Mouse (Mus musculus) fibroblast of lung, adult 2 months (primary cell): ENCODE measurements around the gene Dnajb7.
"Not testable (repeated sequence)": the region's sequence is repeated elsewhere in the genome, so short reads cannot be mapped to it uniquely, and the experiment has no call there.

Experiments used
- DNase-seq: peaks from one replicate; pipeline ENCODE4 v3.0.0-alpha.2; 2011; ENCODE audit warnings: low read depth

Dnajb7 gene

GRCm38 (mm10) chr15:81408199-81408598 lies at the start of gene Dnajb7:
Gene Dnajb7, minus strand, starts transcription at chr15:81408299.
- no peak for DNase-seq

- DNase-seq: peak; percentile 61
These were observed 40.4 kb upstream of the Dnajb7 start for GRCm38 (mm10) chr15:81448463-81448862.

GRCm38 (mm10) chr15:81439236-81439635 lies 31.1 kb upstream of the Dnajb7 start:
- DNase-seq: no peak

- no peak for DNase-seq
These were observed 30.2 kb upstream of the Dnajb7 start for GRCm38 (mm10) chr15:81438345-81438744.

GRCm38 (mm10) chr15:81431195-81431594 lies 23.1 kb upstream of the Dnajb7 start:
- DNase-seq: no peak

GRCm38 (mm10) chr15:81427947-81428346 lies 19.8 kb upstream of the Dnajb7 start:
- DNase-seq: no peak

GRCm38 (mm10) chr15:81425311-81425710 lies 17.2 kb upstream of the Dnajb7 start:
- no peak for DNase-seq

- DNase-seq: no peak
These were observed 14.1 kb upstream of the Dnajb7 start for GRCm38 (mm10) chr15:81422156-81422681.

GRCm38 (mm10) chr15:81421454-81421853 lies 13.4 kb upstream of the Dnajb7 start:
- no peak for DNase-seq

- DNase-seq: no peak
These were observed 10.0 kb upstream of the Dnajb7 start for GRCm38 (mm10) chr15:81418065-81418464.

- DNase-seq: not testable (repeated sequence)
These were observed 8.7 kb upstream of the Dnajb7 start for GRCm38 (mm10) chr15:81416763-81417310.

GRCm38 (mm10) chr15:81405008-81405407 lies 3.1 kb downstream of the Dnajb7 start:
- no peak for DNase-seq

GRCm38 (mm10) chr15:81399638-81400315 lies 8.3 kb downstream of the Dnajb7 start, which contains the start of the genes St13 and Xpnpep3:
Gene St13, minus strand, starts transcription at chr15:81400077.
Gene Xpnpep3, plus strand, starts transcription at chr15:81400138.
- peak; percentile 95 for DNase-seq

GRCm38 (mm10) chr15:81399297-81399637 lies 8.8 kb downstream of the Dnajb7 start:
- DNase-seq: no peak

GRCm38 (mm10) chr15:81398189-81398588 lies 9.9 kb downstream of the Dnajb7 start:
- DNase-seq: no peak

- DNase-seq: no peak
These were observed 13.7 kb downstream of the Dnajb7 start for GRCm38 (mm10) chr15:81394211-81394915.

GRCm38 (mm10) chr15:81392997-81393396 lies 15.1 kb downstream of the Dnajb7 start:
- DNase-seq: no peak

GRCm38 (mm10) chr15:81386327-81386726 lies 21.8 kb downstream of the Dnajb7 start:
- DNase-seq: no peak

- no peak for DNase-seq
These were observed 29.3 kb downstream of the Dnajb7 start for GRCm38 (mm10) chr15:81378845-81379244.

GRCm38 (mm10) chr15:81374621-81375020 lies 33.5 kb downstream of the Dnajb7 start:
- no peak for DNase-seq

GRCm38 (mm10) chr15:81370356-81370755 lies 37.7 kb downstream of the Dnajb7 start:
- DNase-seq: no peak

- DNase-seq: no peak
These were observed 39.5 kb downstream of the Dnajb7 start for GRCm38 (mm10) chr15:81368601-81369000.

GRCm38 (mm10) chr15:81366241-81366640 lies 41.9 kb downstream of the Dnajb7 start:
- DNase-seq: no peak
